Mouse (Mus musculus) kidney, embryonic 14.5 days (tissue): ENCODE measurements around the gene Tomm40. TPM values are rescaled to one million over a fixed set of nuclear protein-coding genes. Genes with fewer than 3 reads are reported as not detected.

Source experiments
- ATAC-seq: fragments of 200-750 bp; cut with Nextera tagmentation; 2 replicates; pipeline ENCODE4 v1.8.0; 2017; ENCODE audit warnings: moderate number of reproducible peaks, mild to moderate bottlenecking, moderate TSS enrichment, moderate library complexity; ENCODE audit not compliant: low FRiP score, low TSS enrichment
- H3K27ac ChIP-seq: fragments of 300-500 bp; sonication (generic); 2 replicates; pipeline ENCODE4 v1.5.1; 2014; ENCODE audit warnings: low read depth, mild to moderate bottlenecking, low read length, moderate library complexity, mixed read lengths
- H3K27me3 ChIP-seq: fragments of 300-500 bp; sonication (generic); 2 replicates; pipeline ENCODE4 v1.6.1; 2014; ENCODE audit warnings: mild to moderate bottlenecking, low read length; ENCODE audit not compliant: control insufficient read depth, insufficient read depth
- H3K36me3 ChIP-seq: fragments of 300-500 bp; sonication (generic); 2 replicates; pipeline ENCODE4 v1.6.1; 2014; ENCODE audit warnings: low read length, mixed read lengths; ENCODE audit not compliant: control insufficient read depth, insufficient read depth
- H3K4me1 ChIP-seq: fragments of 300-500 bp; sonication (generic); 2 replicates; pipeline ENCODE4 v1.6.1; 2014; ENCODE audit warnings: low read length, mixed read lengths; ENCODE audit not compliant: control insufficient read depth, insufficient read depth
- H3K4me2 ChIP-seq: fragments of 300-500 bp; sonication (generic); replicated peaks from 2 replicates; pipeline ENCODE4 v1.6.1; 2014; ENCODE audit warnings: low read depth, mild to moderate bottlenecking, low read length
- H3K4me3 ChIP-seq: fragments of 300-500 bp; sonication (generic); 2 replicates; pipeline ENCODE4 v1.5.1; 2014; ENCODE audit warnings: mild to moderate bottlenecking, low read length
- H3K9ac ChIP-seq: fragments of 300-500 bp; sonication (generic); 2 replicates; pipeline ENCODE4 v1.6.1; 2014; ENCODE audit warnings: low read depth, mild to moderate bottlenecking, low read length, moderate library complexity
- H3K9me3 ChIP-seq: fragments of 300-500 bp; sonication (generic); 2 replicates; pipeline ENCODE4 v1.6.1; 2016; ENCODE audit warnings: low read length; ENCODE audit not compliant: control insufficient read depth
- WGBS: fragments of 180-500 bp; shearing (Covaris S2); extraction: QIAGEN DNeasy Blood & Tissue Kit; methylation state at CpG from one replicate; pipeline ENCODE4 v1.1.7; 2014; 5-methylcytosine and 5-hydroxymethylcytosine counted together
- polyA plus RNA-seq: library from polyadenylated mRNA; unstranded; fragments of >200 nt; fragmentation: Nextera tagmentation; extraction: Ambion mirVana; gene quantifications from 2 replicates; pipeline ENCODE4 v1.2.1, GENCODE M21; 2014

Gene Tomm40
- polyA plus RNA-seq, 1 experiment from 2014 or later = 177 TPM

- peaks cover 15% of the 10 kb centered on the region for H3K9me3 ChIP-seq
- H3K4me2 ChIP-seq = no peak overlapping the region
- WGBS = 89% methylated on average over 2 of the region's 2 CpGs
- H3K9ac ChIP-seq = no peak overlapping the region
- peaks cover 10% of the 10 kb centered on the region; the same call in 1 of the 2 replicates for H3K4me1 ChIP-seq
- ATAC-seq = no peak
- no peak overlapping the region for H3K27ac ChIP-seq
- H3K27me3 ChIP-seq = no peaks in the 10 kb centered on the region
- no peak overlapping the region; the same call in 1 of the 2 replicates for H3K4me3 ChIP-seq
- H3K36me3 ChIP-seq = peaks cover 36% of the 10 kb centered on the region
Measured at GRCm38 (mm10) chr7:19716822-19717221, 1.6 kb upstream of the Tomm40 start.

- no peaks in the 10 kb centered on the region for H3K27me3 ChIP-seq
- peak overlapping the region; percentile 75 for H3K27ac ChIP-seq
- peaks cover 8% of the 10 kb centered on the region for H3K9me3 ChIP-seq
- peak overlapping the region; percentile 51 for H3K9ac ChIP-seq
- H3K4me2 ChIP-seq = peak overlapping the region; percentile 58
- H3K4me1 ChIP-seq = peaks cover 10% of the 10 kb centered on the region; the same call in 1 of the 2 replicates
- peak overlapping the region; percentile 35 for H3K4me3 ChIP-seq
- 5% methylated on average over 18 of the region's 18 CpGs for WGBS
- H3K36me3 ChIP-seq = peaks cover 40% of the 10 kb centered on the region
- no peak for ATAC-seq
Measured at GRCm38 (mm10) chr7:19716055-19716682, 931 bp upstream of the Tomm40 start.

- peak overlapping the region; percentile 72 for H3K4me2 ChIP-seq
- no peaks in the 10 kb centered on the region for H3K27me3 ChIP-seq
- peak overlapping the region; percentile 97 for H3K9ac ChIP-seq
- no peaks in the 10 kb centered on the region for H3K9me3 ChIP-seq
- 0 out of 2 replicates have a peak, but pooled peaks have one; percentile 0 for ATAC-seq
- under 1% methylated on average over 36 of the region's 39 CpGs for WGBS
- peaks cover 10% of the 10 kb centered on the region; the same call in 1 of the 2 replicates for H3K4me1 ChIP-seq
- peaks cover 46% of the 10 kb centered on the region for H3K36me3 ChIP-seq
- peak overlapping the region; percentile 74 for H3K27ac ChIP-seq
- peak overlapping the region; percentile 72 for H3K4me3 ChIP-seq
Measured at GRCm38 (mm10) chr7:19714836-19715235, 402 bp downstream of the Tomm40 start.

GRCm38 (mm10) chr7:19713598-19713997 is 1.6 kb downstream of the Tomm40 start:
- peaks cover 10% of the 10 kb centered on the region; the same call in 1 of the 2 replicates for H3K4me1 ChIP-seq
- H3K9ac ChIP-seq = no peak overlapping the region
- no peak overlapping the region for H3K27ac ChIP-seq
- 88% methylated on average over 9 of the region's 9 CpGs for WGBS
- H3K9me3 ChIP-seq = no peaks in the 10 kb centered on the region
- H3K4me3 ChIP-seq = peak overlapping the region; percentile 72; the same call in 1 of the 2 replicates
- H3K27me3 ChIP-seq = no peaks in the 10 kb centered on the region
- H3K4me2 ChIP-seq = no peak overlapping the region
- peaks cover 52% of the 10 kb centered on the region for H3K36me3 ChIP-seq
- no peak for ATAC-seq

- no peak for ATAC-seq
- Histone ChIP-seq H3K4me3 (peak overlapping the region; percentile 72; the same call in 1 of the 2 replicates), H3K9ac (no peak overlapping the region), H3K27ac (no peak overlapping the region), H3K9me3 (no peaks in the 10 kb centered on the region), H3K36me3 (peaks cover 56% of the 10 kb centered on the region), H3K4me1 (peaks cover 10% of the 10 kb centered on the region; the same call in 1 of the 2 replicates), H3K27me3 (no peaks in the 10 kb centered on the region), H3K4me2 (no peak overlapping the region)
- WGBS = 55% methylated on average over 4 of the region's 4 CpGs
Measured at GRCm38 (mm10) chr7:19713196-19713595, 2.0 kb downstream of the Tomm40 start.

- Histone ChIP-seq H3K4me2 (no peak overlapping the region), H3K9me3 (no peaks in the 10 kb centered on the region), H3K27me3 (no peaks in the 10 kb centered on the region), H3K4me1 (peaks cover 10% of the 10 kb centered on the region; the same call in 1 of the 2 replicates), H3K27ac (no peak overlapping the region), H3K9ac (no peak overlapping the region), H3K36me3 (peaks cover 60% of the 10 kb centered on the region), H3K4me3 (no peak overlapping the region)
- WGBS = 85% methylated on average over 4 of the region's 4 CpGs
- ATAC-seq = no peak
Measured at GRCm38 (mm10) chr7:19712414-19712813, 2.8 kb downstream of the Tomm40 start.

- Histone ChIP-seq H3K27ac (no peak overlapping the region), H3K9ac (no peak overlapping the region), H3K4me1 (peaks cover 6% of the 10 kb centered on the region; the same call in 1 of the 2 replicates), H3K27me3 (no peaks in the 10 kb centered on the region), H3K4me2 (no peak overlapping the region), H3K9me3 (no peaks in the 10 kb centered on the region), H3K4me3 (no peak overlapping the region), H3K36me3 (peaks cover 64% of the 10 kb centered on the region)
- no peak for ATAC-seq
- WGBS = 92% methylated on average over 10 of the region's 10 CpGs
Measured at GRCm38 (mm10) chr7:19710650-19711049, 4.6 kb downstream of the Tomm40 start.

- no peak overlapping the region for H3K4me3 ChIP-seq
- WGBS = 95% methylated on average over 7 of the region's 7 CpGs
- no peaks in the 10 kb centered on the region for H3K9me3 ChIP-seq
- no peak overlapping the region for H3K4me2 ChIP-seq
- no peaks in the 10 kb centered on the region for H3K27me3 ChIP-seq
- peaks cover 62% of the 10 kb centered on the region for H3K36me3 ChIP-seq
- H3K27ac ChIP-seq = no peak overlapping the region
- no peak for ATAC-seq
- H3K9ac ChIP-seq = no peak overlapping the region
- no peaks in the 10 kb centered on the region for H3K4me1 ChIP-seq
Measured at GRCm38 (mm10) chr7:19705271-19705670, 10.0 kb downstream of the Tomm40 start.

GRCm38 (mm10) chr7:19704475-19704874 is 10.8 kb downstream of the Tomm40 start:
- H3K36me3 ChIP-seq = peaks cover 56% of the 10 kb centered on the region

More at GRCm38 (mm10) chr7:19704475-19704874, 10.8 kb downstream of the Tomm40 start:
- H3K9ac ChIP-seq = no peak overlapping the region
- H3K4me3 ChIP-seq = no peak overlapping the region
- no peaks in the 10 kb centered on the region for H3K4me1 ChIP-seq
- no peak overlapping the region for H3K4me2 ChIP-seq
- ATAC-seq = no peak
- 86% methylated on average over 4 of the region's 4 CpGs for WGBS
- no peaks in the 10 kb centered on the region for H3K9me3 ChIP-seq
- no peak overlapping the region for H3K27ac ChIP-seq
- no peaks in the 10 kb centered on the region for H3K27me3 ChIP-seq
